Mouse (Mus musculus) limb, embryonic 11.5 days (tissue): ENCODE measurements around the gene Emc10. TPM values are rescaled to one million over a fixed set of nuclear protein-coding genes. Genes with fewer than 3 reads are reported as not detected.

Experiments used
- ATAC-seq: fragments of 200-750 bp; cut with Nextera tagmentation; 2 replicates; pipeline ENCODE4 v1.8.0; 2017; ENCODE audit warnings: low read depth; ENCODE audit not compliant: insufficient number of reproducible peaks, low FRiP score, low TSS enrichment
- DNase-seq: peaks from one replicate; pipeline ENCODE4 v3.0.0-alpha.2; 2015; ENCODE audit warnings: low spot score
- H3K27ac ChIP-seq: fragments of 300-500 bp; sonication (generic); replicated peaks from 2 replicates; pipeline ENCODE4 v1.5.1; 2014; ENCODE audit warnings: low read depth, mild to moderate bottlenecking, low read length
- H3K27me3 ChIP-seq: fragments of 300-500 bp; sonication (generic); 2 replicates; pipeline ENCODE4 v1.6.1; 2014; ENCODE audit warnings: mild to moderate bottlenecking, low read length, mixed read lengths; ENCODE audit not compliant: control insufficient read depth, insufficient read depth
- H3K36me3 ChIP-seq: fragments of 300-500 bp; sonication (generic); 2 replicates; pipeline ENCODE4 v1.6.1; 2014; ENCODE audit warnings: mild to moderate bottlenecking, low read length, moderate library complexity, mixed read lengths; ENCODE audit not compliant: control insufficient read depth, insufficient read depth
- H3K4me1 ChIP-seq: fragments of 300-500 bp; sonication (generic); 2 replicates; pipeline ENCODE4 v1.6.1; 2014; ENCODE audit warnings: low read length, mixed read lengths; ENCODE audit not compliant: control insufficient read depth, insufficient read depth
- H3K4me2 ChIP-seq: fragments of 300-500 bp; sonication (generic); 2 replicates; pipeline ENCODE4 v1.6.1; 2014; ENCODE audit warnings: low read depth, mild to moderate bottlenecking, moderate library complexity; ENCODE audit not compliant: severe bottlenecking
- H3K4me3 ChIP-seq: fragments of 300-500 bp; sonication (generic); 2 replicates; pipeline ENCODE4 v1.5.1; 2014; ENCODE audit warnings: low read depth, low read length
- H3K9ac ChIP-seq: fragments of 300-500 bp; sonication (generic); 2 replicates; pipeline ENCODE4 v1.6.1; 2014; ENCODE audit warnings: mild to moderate bottlenecking, low read length
- H3K9me3 ChIP-seq: fragments of 300-500 bp; sonication (generic); 2 replicates; pipeline ENCODE4 v1.6.1; 2016; ENCODE audit warnings: low read length; ENCODE audit not compliant: control insufficient read depth
- WGBS: fragments of 180-500 bp; shearing (Covaris S2); extraction: QIAGEN DNeasy Blood & Tissue Kit; methylation state at CpG from one replicate; pipeline ENCODE4 v1.1.7; 2014; 5-methylcytosine and 5-hydroxymethylcytosine counted together
- polyA plus RNA-seq: library from polyadenylated mRNA; unstranded; fragments of >200 nt; fragmentation: Nextera tagmentation; extraction: Ambion mirVana; gene quantifications from 2 replicates; pipeline ENCODE4 v1.2.1, GENCODE M21; 2014

Gene Emc10
- polyA plus RNA-seq, 1 experiment from 2014 or later, result 83.0 TPM

DNA sequence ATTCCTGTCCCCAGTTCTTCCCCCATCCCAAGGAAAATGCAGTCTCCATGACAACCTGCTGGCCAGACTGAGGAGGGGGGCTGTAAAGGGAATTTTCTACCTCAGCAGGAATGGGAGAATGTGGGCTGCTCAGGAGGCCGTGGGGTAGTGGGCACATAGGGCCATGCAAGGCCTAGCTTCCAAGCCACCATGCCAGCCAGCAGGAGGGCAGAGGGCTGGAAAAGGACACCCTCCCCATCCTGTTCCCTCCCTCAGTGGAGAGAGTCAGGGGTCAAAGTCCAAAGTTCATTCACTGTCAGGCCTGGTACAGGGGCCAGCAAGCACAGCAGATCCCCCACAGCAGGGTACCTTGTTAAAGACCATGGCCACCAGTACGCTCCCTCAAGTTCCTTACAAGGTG, 31.2 kb downstream of the Emc10 start, which contains the start of gene Aspdh:
Gene Aspdh (plus strand): TSS at position 281 of the 400 bp plus-strand sequence.
- Histone ChIP-seq H3K4me2 (no peak within 1 kb of the TSS), H3K9ac (no peak within 1 kb of the TSS), H3K9me3 (no peaks in the 10 kb centered on the region), H3K4me1 (peaks cover 7% of the 10 kb centered on the region; the same call in 1 of the 2 replicates), H3K36me3 (no peaks in the 10 kb centered on the region), H3K27me3 (peaks cover 42% of the 10 kb centered on the region), H3K4me3 (no peak within 1 kb of the TSS), H3K27ac (no peak within 1 kb of the TSS)
- DNase-seq (no peak), ATAC-seq (no peak)
- WGBS, result 51% methylated on average over 2 of the region's 2 CpGs

DNA sequence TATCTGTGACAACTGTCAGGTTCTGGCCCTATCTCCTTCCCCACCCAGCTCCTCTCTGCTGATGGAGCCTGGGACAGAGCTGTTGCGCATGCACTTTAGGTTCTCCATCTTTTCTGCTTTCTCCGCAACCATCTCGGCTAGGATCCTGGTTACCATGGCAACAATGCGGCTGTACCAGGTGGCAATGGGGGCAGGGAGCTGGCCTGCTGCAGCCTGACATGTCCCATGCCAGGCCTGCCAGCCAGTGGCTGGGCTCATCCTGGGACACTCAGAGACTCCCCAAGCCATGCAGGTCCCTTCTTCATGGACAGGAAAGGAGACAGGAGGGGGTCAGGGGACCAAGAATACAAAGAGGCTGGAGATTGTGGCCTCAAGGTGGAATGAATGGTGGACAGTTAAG, 31.8 kb downstream of the Emc10 start:
- H3K4me1 ChIP-seq, result peaks cover 7% of the 10 kb centered on the region; the same call in 1 of the 2 replicates
- 35% methylated on average over 4 of the region's 4 CpGs for whole genome bisulfite sequencing
- H3K9me3 ChIP-seq, result no peaks in the 10 kb centered on the region
- H3K36me3 ChIP-seq, result no peaks in the 10 kb centered on the region
- ATAC-seq (no peak), DNase-seq (no peak)
- no peak overlapping the region for H3K9ac ChIP-seq
- peaks cover 48% of the 10 kb centered on the region for H3K27me3 ChIP-seq
- H3K4me2 ChIP-seq, result no peak overlapping the region
- H3K4me3 ChIP-seq, result no peak overlapping the region
- no peak overlapping the region for H3K27ac ChIP-seq

DNA sequence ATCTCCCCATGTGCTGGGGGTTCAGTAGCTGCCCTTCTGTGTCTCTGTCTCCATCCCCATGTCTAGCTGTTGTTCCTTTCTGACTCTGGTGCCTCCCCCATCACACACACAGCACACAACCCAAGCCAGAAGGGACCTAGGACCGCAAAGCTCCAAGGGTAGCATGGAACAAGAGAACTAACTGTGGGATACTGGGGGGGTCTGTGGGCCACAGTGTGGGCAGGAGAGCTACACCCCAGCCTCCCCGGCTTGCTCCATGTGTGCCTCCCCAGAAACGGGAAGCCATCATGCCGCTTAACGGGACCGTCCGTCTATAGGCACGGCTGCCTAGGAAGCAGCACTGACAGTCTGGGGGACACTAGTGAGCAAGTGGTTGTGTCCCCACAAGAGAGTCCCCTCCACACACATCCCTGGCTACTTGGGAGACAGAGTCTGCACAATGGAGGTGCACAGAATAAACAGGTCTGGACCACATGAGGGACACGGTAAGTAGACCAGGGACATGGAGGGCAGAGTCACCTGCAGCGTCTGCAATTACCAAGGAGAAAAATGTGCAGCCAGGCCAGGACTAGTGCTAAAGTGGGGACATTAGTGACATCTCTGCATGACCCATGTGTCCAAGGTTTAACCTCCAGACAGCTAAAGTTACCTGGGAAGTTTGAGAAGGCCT, 32.6 kb downstream of the Emc10 start:
- DNase-seq (no peak), ATAC-seq (no peak)
- Histone ChIP-seq H3K4me2 (no peak overlapping the region), H3K9me3 (no peaks in the 10 kb centered on the region), H3K27ac (no peak overlapping the region), H3K36me3 (no peaks in the 10 kb centered on the region), H3K4me1 (peaks cover 7% of the 10 kb centered on the region; the same call in 1 of the 2 replicates), H3K9ac (no peak overlapping the region), H3K4me3 (no peak overlapping the region), H3K27me3 (peaks cover 56% of the 10 kb centered on the region)
- WGBS, result 80% methylated on average over 10 of the region's 10 CpGs

DNA sequence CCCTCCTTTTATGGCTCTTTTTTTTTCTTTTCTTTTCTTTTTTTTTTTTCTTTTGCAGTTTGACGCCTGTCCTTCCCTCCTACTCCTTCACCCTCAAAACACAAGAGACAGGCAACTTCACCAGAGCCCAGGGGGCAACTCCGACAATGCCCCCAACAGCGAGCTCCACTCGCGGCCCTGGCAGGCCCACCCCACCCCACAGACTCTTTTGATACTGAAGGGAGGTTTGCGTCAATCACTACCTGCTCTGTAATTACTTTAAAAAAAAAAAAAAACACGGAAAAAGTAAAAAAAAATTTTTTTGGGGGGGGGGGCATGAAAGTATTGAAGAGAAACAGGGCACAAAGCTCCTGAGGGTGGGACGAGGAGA, 33.3 kb downstream of the Emc10 start:
- H3K27me3 ChIP-seq, result peaks cover 56% of the 10 kb centered on the region
- ATAC-seq (no peak), DNase-seq (no peak)
- no peak overlapping the region for H3K27ac ChIP-seq
- H3K9me3 ChIP-seq, result no peaks in the 10 kb centered on the region; the same call in 1 of the 2 replicates
- H3K4me1 ChIP-seq, result peaks cover 4% of the 10 kb centered on the region; the same call in 1 of the 2 replicates
- 20% methylated on average over 8 of the region's 8 CpGs for WGBS
- H3K4me2 ChIP-seq, result peak overlapping the region; percentile 50; the same call in 1 of the 2 replicates
- H3K4me3 ChIP-seq, result no peak overlapping the region
- no peaks in the 10 kb centered on the region for H3K36me3 ChIP-seq
- no peak overlapping the region for H3K9ac ChIP-seq

DNA sequence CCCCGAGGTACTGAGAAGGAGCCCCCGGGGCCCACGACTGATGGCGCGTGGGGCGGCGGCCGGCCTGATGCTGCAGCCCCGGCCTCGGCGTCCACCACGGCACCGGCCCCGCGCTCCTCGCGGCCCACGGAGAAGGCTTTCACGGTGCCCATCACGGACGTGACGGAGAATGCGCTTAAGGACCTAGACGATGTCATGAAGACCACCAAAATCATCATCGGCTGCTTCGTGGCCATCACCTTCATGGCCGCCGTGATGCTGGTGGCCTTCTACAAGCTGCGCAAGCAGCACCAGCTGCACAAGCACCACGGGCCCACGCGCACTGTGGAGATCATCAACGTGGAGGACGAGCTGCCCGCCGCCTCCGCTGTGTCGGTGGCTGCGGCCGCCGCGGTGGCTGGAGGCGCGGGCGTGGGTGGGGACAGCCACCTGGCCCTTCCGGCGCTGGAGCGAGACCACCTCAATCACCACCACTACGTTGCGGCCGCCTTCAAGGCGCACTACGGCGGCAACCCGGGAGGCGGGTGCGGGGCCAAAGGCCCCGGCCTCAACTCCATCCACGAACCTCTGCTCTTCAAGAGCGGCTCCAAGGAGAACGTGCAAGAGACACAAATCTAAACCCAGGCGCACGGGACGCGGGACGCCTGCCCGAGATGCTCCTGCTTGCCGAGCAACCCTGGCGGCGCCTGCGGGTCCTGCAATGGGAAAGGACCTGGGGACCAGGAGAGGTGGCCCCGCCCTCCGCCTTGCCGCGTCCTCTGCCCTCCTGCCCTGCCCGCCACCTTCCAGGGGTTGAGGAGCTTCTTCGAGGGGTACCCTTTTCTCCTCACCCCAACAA, 33.9 kb downstream of the Emc10 start:
- Histone ChIP-seq H3K9me3 (no peaks in the 10 kb centered on the region; the same call in 1 of the 2 replicates), H3K4me1 (peaks cover 4% of the 10 kb centered on the region; the same call in 1 of the 2 replicates), H3K4me3 (peak overlapping the region; percentile 24), H3K36me3 (no peaks in the 10 kb centered on the region), H3K9ac (no peak overlapping the region; the same call in 1 of the 2 replicates), H3K27ac (no peak overlapping the region), H3K4me2 (peak overlapping the region; percentile 50), H3K27me3 (peaks cover 57% of the 10 kb centered on the region)
- DNase-seq (peak; percentile 86), ATAC-seq (no peak)
- 8% methylated on average over 77 of the region's 77 CpGs for WGBS

DNA sequence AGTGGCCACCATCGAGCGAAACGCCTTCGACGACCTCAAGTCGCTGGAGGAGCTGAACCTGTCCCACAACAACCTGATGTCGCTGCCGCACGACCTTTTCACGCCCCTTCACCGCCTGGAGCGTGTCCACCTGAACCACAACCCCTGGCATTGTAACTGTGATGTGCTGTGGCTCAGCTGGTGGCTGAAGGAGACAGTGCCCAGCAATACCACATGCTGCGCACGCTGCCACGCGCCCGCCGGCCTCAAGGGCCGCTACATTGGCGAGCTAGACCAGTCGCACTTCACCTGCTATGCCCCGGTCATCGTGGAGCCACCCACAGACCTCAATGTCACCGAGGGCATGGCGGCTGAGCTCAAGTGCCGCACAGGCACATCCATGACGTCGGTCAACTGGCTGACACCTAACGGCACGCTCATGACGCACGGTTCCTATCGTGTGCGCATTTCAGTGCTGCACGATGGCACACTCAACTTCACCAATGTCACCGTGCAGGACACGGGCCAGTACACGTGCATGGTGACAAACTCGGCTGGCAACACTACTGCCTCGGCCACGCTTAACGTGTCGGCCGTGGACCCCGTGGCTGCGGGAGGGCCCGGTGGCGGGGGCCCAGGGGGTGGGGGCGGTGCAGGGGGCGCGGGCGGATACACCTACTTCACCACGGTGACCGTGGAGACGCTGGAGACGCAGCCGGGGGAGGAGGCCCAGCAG, 34.7 kb downstream of the Emc10 start:
- no peak for DNase-seq
- WGBS, result 48% methylated on average over 57 of the region's 57 CpGs
- Histone ChIP-seq H3K27ac (no peak overlapping the region), H3K9me3 (no peaks in the 10 kb centered on the region; the same call in 1 of the 2 replicates), H3K27me3 (peaks cover 58% of the 10 kb centered on the region), H3K36me3 (no peaks in the 10 kb centered on the region), H3K9ac (no peak overlapping the region; the same call in 1 of the 2 replicates), H3K4me3 (peak overlapping the region; percentile 24), H3K4me1 (no peaks in the 10 kb centered on the region), H3K4me2 (peak overlapping the region; percentile 50; the same call in 1 of the 2 replicates)
- no peak for ATAC-seq

DNA sequence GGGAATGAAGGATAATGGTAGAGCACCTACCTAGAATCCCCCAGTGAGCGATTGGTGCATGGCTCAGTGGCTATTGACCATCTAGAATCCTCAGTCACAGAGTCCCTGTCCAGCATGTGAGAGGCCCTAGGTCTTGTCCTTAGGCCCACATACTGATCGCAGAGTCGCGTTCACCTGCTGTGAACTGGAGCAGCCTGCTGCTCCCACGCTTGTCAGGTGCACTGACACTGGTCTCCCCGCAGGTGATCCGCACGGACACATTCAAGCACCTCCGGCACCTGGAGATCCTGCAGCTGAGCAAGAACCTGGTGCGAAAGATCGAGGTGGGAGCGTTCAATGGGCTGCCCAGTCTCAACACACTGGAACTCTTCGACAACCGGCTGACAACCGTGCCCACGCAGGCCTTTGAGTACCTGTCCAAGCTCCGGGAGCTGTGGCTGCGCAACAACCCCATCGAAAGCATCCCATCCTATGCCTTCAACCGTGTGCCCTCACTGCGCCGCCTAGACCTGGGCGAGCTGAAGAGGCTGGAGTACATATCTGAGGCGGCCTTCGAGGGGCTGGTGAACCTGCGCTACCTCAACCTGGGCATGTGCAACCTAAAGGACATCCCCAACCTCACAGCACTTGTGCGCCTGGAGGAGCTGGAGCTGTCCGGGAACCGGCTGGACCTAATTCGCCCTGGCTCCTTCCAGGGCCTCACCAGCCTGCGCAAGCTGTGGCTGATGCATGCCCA, 35.4 kb downstream of the Emc10 start:
- 65% methylated on average over 31 of the region's 31 CpGs for WGBS
- Histone ChIP-seq H3K4me1 (no peaks in the 10 kb centered on the region), H3K9ac (no peak overlapping the region), H3K27me3 (peaks cover 58% of the 10 kb centered on the region), H3K27ac (no peak overlapping the region), H3K9me3 (no peaks in the 10 kb centered on the region; the same call in 1 of the 2 replicates), H3K4me3 (no peak overlapping the region), H3K36me3 (no peaks in the 10 kb centered on the region), H3K4me2 (no peak overlapping the region)
- ATAC-seq, result no peak
- no peak for DNase-seq
